Mouse (Mus musculus): ENCODE measurements around the gene Pilrb2. TPM values are rescaled to one million over a fixed set of nuclear protein-coding genes. Genes with fewer than 3 reads are reported as not detected.
A peak's percentile ranks its signal among the peaks of the same experiment; 100 is the strongest.
"Not testable (repeated sequence)": the region's sequence is repeated elsewhere in the genome, so short reads cannot be mapped to it uniquely, and the experiment has no call there.

The Pilrb2 gene
- polyA plus RNA-seq, 1 experiment from 2014 or later = 1.1 TPM

- not testable (repeated sequence) for H3K4me2 ChIP-seq (ENCODE audit: low read depth, low read length); H3K9ac ChIP-seq (ENCODE audit: low read length); H3K4me3 ChIP-seq (ENCODE audit: low read length); H3K4me1 ChIP-seq (replicated peaks; ENCODE audit: control insufficient read depth, insufficient read depth, low read length); H3K27ac ChIP-seq (ENCODE audit: low read length); H3K27me3 ChIP-seq (ENCODE audit: control insufficient read depth, insufficient read depth, low read depth, low read length); H3K9me3 ChIP-seq (ENCODE audit: control insufficient read depth, low read length); H3K36me3 ChIP-seq (ENCODE audit: control insufficient read depth, insufficient read depth, low read length); ATAC-seq (ENCODE audit: low read depth)
Measured at GRCm38 (mm10) chr5:137837110-137837509, 34.5 kb downstream of the Pilrb2 start.

GRCm38 (mm10) chr5:137836611-137837010, 35.0 kb downstream of the Pilrb2 start:
- Histone ChIP-seq H3K9me3 (ENCODE audit: control insufficient read depth, low read length) (no peaks in the 10 kb centered on the region), H3K36me3 (ENCODE audit: control insufficient read depth, insufficient read depth, low read length) (no peaks in the 10 kb centered on the region), H3K27ac (ENCODE audit: low read length) (no peak overlapping the region), H3K4me3 (ENCODE audit: low read length) (no peak overlapping the region), H3K4me1 (replicated peaks; ENCODE audit: control insufficient read depth, insufficient read depth, low read length) (no peaks in the 10 kb centered on the region), H3K4me2 (ENCODE audit: low read depth, low read length) (no peak overlapping the region), H3K27me3 (ENCODE audit: control insufficient read depth, insufficient read depth, low read depth, low read length) (no peaks in the 10 kb centered on the region), H3K9ac (ENCODE audit: low read length) (no peak overlapping the region)
- no peak for ATAC-seq (ENCODE audit: low read depth)

GRCm38 (mm10) chr5:137835966-137836520, 35.6 kb downstream of the Pilrb2 start, which contains the start of gene Pilra:
TSS of gene Pilra (minus strand) at chr5:137836281.
- WGBS = 65% methylated on average over 2 of the region's 2 CpGs
- not testable (repeated sequence) for H3K9me3 ChIP-seq (ENCODE audit: control insufficient read depth, low read length); H3K9ac ChIP-seq (ENCODE audit: low read length); ATAC-seq (ENCODE audit: low read depth); H3K4me3 ChIP-seq (ENCODE audit: low read length); H3K27me3 ChIP-seq (ENCODE audit: control insufficient read depth, insufficient read depth, low read depth, low read length); H3K4me2 ChIP-seq (ENCODE audit: low read depth, low read length); H3K27ac ChIP-seq (ENCODE audit: low read length); H3K4me1 ChIP-seq (replicated peaks; ENCODE audit: control insufficient read depth, insufficient read depth, low read length); H3K36me3 ChIP-seq (ENCODE audit: control insufficient read depth, insufficient read depth, low read length)

- H3K4me3 ChIP-seq (ENCODE audit: low read length) = no peak overlapping the region
- H3K9ac ChIP-seq (ENCODE audit: low read length) = no peak overlapping the region
- H3K4me2 ChIP-seq (ENCODE audit: low read depth, low read length) = no peak overlapping the region
- WGBS = 50% methylated on average over 4 of the region's 4 CpGs
- no peaks in the 10 kb centered on the region for H3K27me3 ChIP-seq (ENCODE audit: control insufficient read depth, insufficient read depth, low read depth, low read length)
- H3K9me3 ChIP-seq (ENCODE audit: control insufficient read depth, low read length) = no peaks in the 10 kb centered on the region
- no peaks in the 10 kb centered on the region; the same call in 1 of the 2 replicates for H3K4me1 ChIP-seq (replicated peaks; ENCODE audit: control insufficient read depth, insufficient read depth, low read length)
- peak; percentile 57 for ATAC-seq (ENCODE audit: low read depth)
- H3K36me3 ChIP-seq (ENCODE audit: control insufficient read depth, insufficient read depth, low read length) = no peaks in the 10 kb centered on the region
- no peak overlapping the region; the same call in 1 of the 2 replicates for H3K27ac ChIP-seq (ENCODE audit: low read length)
Measured at GRCm38 (mm10) chr5:137833500-137833899, 38.1 kb downstream of the Pilrb2 start.

GRCm38 (mm10) chr5:137831506-137831905, 40.1 kb downstream of the Pilrb2 start:
- no peaks in the 10 kb centered on the region for H3K27me3 ChIP-seq (ENCODE audit: control insufficient read depth, insufficient read depth, low read depth, low read length)
- H3K4me3 ChIP-seq (ENCODE audit: low read length) = no peak overlapping the region
- H3K36me3 ChIP-seq (ENCODE audit: control insufficient read depth, insufficient read depth, low read length) = no peaks in the 10 kb centered on the region
- no peaks in the 10 kb centered on the region; the same call in 1 of the 2 replicates for H3K4me1 ChIP-seq (replicated peaks; ENCODE audit: control insufficient read depth, insufficient read depth, low read length)
- no peak overlapping the region for H3K27ac ChIP-seq (ENCODE audit: low read length)
- no peak for ATAC-seq (ENCODE audit: low read depth)
- H3K9me3 ChIP-seq (ENCODE audit: control insufficient read depth, low read length) = no peaks in the 10 kb centered on the region
- 61% methylated on average over 6 of the region's 6 CpGs for WGBS
- no peak overlapping the region for H3K4me2 ChIP-seq (ENCODE audit: low read depth, low read length)
- no peak overlapping the region for H3K9ac ChIP-seq (ENCODE audit: low read length)

GRCm38 (mm10) chr5:137831106-137831505, 40.5 kb downstream of the Pilrb2 start:
- Histone ChIP-seq H3K9me3 (ENCODE audit: control insufficient read depth, low read length) (no peaks in the 10 kb centered on the region), H3K4me1 (replicated peaks; ENCODE audit: control insufficient read depth, insufficient read depth, low read length) (no peaks in the 10 kb centered on the region; the same call in 1 of the 2 replicates), H3K4me3 (ENCODE audit: low read length) (no peak overlapping the region), H3K9ac (ENCODE audit: low read length) (no peak overlapping the region), H3K27ac (ENCODE audit: low read length) (no peak overlapping the region), H3K27me3 (ENCODE audit: control insufficient read depth, insufficient read depth, low read depth, low read length) (no peaks in the 10 kb centered on the region), H3K36me3 (ENCODE audit: control insufficient read depth, insufficient read depth, low read length) (no peaks in the 10 kb centered on the region), H3K4me2 (ENCODE audit: low read depth, low read length) (no peak overlapping the region)
- 74% methylated on average over 4 of the region's 4 CpGs for WGBS
- ATAC-seq (ENCODE audit: low read depth) = no peak

GRCm38 (mm10) chr5:137830238-137830637, 41.4 kb downstream of the Pilrb2 start:
- H3K27ac ChIP-seq (ENCODE audit: low read length) = peak overlapping the region; percentile 25; the same call in 1 of the 2 replicates
- no peaks in the 10 kb centered on the region for H3K27me3 ChIP-seq (ENCODE audit: control insufficient read depth, insufficient read depth, low read depth, low read length)
- H3K4me1 ChIP-seq (replicated peaks; ENCODE audit: control insufficient read depth, insufficient read depth, low read length) = no peaks in the 10 kb centered on the region; the same call in 1 of the 2 replicates
- no peak overlapping the region for H3K9ac ChIP-seq (ENCODE audit: low read length)
- H3K9me3 ChIP-seq (ENCODE audit: control insufficient read depth, low read length) = no peaks in the 10 kb centered on the region
- 60% methylated on average over 7 of the region's 7 CpGs for WGBS
- H3K4me3 ChIP-seq (ENCODE audit: low read length) = no peak overlapping the region
- no peaks in the 10 kb centered on the region for H3K36me3 ChIP-seq (ENCODE audit: control insufficient read depth, insufficient read depth, low read length)
- no peak for ATAC-seq (ENCODE audit: low read depth)
- no peak overlapping the region for H3K4me2 ChIP-seq (ENCODE audit: low read depth, low read length)

GRCm38 (mm10) chr5:137828694-137829093, 42.9 kb downstream of the Pilrb2 start:
- no peak overlapping the region for H3K9ac ChIP-seq (ENCODE audit: low read length)
- H3K9me3 ChIP-seq (ENCODE audit: control insufficient read depth, low read length) = no peaks in the 10 kb centered on the region
- 79% methylated on average over 6 of the region's 6 CpGs for WGBS
- no peak overlapping the region for H3K27ac ChIP-seq (ENCODE audit: low read length)
- H3K4me1 ChIP-seq (replicated peaks; ENCODE audit: control insufficient read depth, insufficient read depth, low read length) = no peaks in the 10 kb centered on the region; the same call in 1 of the 2 replicates
- H3K36me3 ChIP-seq (ENCODE audit: control insufficient read depth, insufficient read depth, low read length) = no peaks in the 10 kb centered on the region
- H3K4me2 ChIP-seq (ENCODE audit: low read depth, low read length) = no peak overlapping the region
- no peaks in the 10 kb centered on the region for H3K27me3 ChIP-seq (ENCODE audit: control insufficient read depth, insufficient read depth, low read depth, low read length)
- no peak overlapping the region for H3K4me3 ChIP-seq (ENCODE audit: low read length)
- no peak for ATAC-seq (ENCODE audit: low read depth)

GRCm38 (mm10) chr5:137826421-137826820, 45.2 kb downstream of the Pilrb2 start:
- H3K9me3 ChIP-seq (ENCODE audit: control insufficient read depth, low read length) = no peaks in the 10 kb centered on the region
- H3K27me3 ChIP-seq (ENCODE audit: control insufficient read depth, insufficient read depth, low read depth, low read length) = no peaks in the 10 kb centered on the region
- no peaks in the 10 kb centered on the region; the same call in 1 of the 2 replicates for H3K4me1 ChIP-seq (replicated peaks; ENCODE audit: control insufficient read depth, insufficient read depth, low read length)
- H3K4me3 ChIP-seq (ENCODE audit: low read length) = no peak overlapping the region
- 33% methylated on average over 7 of the region's 7 CpGs for WGBS
- H3K27ac ChIP-seq (ENCODE audit: low read length) = no peak overlapping the region
- no peak overlapping the region for H3K9ac ChIP-seq (ENCODE audit: low read length)
- no peak overlapping the region for H3K4me2 ChIP-seq (ENCODE audit: low read depth, low read length)
- no peaks in the 10 kb centered on the region for H3K36me3 ChIP-seq (ENCODE audit: control insufficient read depth, insufficient read depth, low read length)
- ATAC-seq (ENCODE audit: low read depth) = no peak

- no peaks in the 10 kb centered on the region for H3K9me3 ChIP-seq (ENCODE audit: control insufficient read depth, low read length)
- no peak overlapping the region for H3K4me3 ChIP-seq (ENCODE audit: low read length)
- no peak overlapping the region for H3K27ac ChIP-seq (ENCODE audit: low read length)
- H3K9ac ChIP-seq (ENCODE audit: low read length) = no peak overlapping the region
- H3K27me3 ChIP-seq (ENCODE audit: control insufficient read depth, insufficient read depth, low read depth, low read length) = no peaks in the 10 kb centered on the region
- H3K4me2 ChIP-seq (ENCODE audit: low read depth, low read length) = no peak overlapping the region
- H3K4me1 ChIP-seq (replicated peaks; ENCODE audit: control insufficient read depth, insufficient read depth, low read length) = no peaks in the 10 kb centered on the region; the same call in 1 of the 2 replicates
- 71% methylated on average over 2 of the region's 2 CpGs for WGBS
- no peaks in the 10 kb centered on the region for H3K36me3 ChIP-seq (ENCODE audit: control insufficient read depth, insufficient read depth, low read length)
- no peak for ATAC-seq (ENCODE audit: low read depth)
Measured at GRCm38 (mm10) chr5:137825971-137826370, 45.6 kb downstream of the Pilrb2 start.

Measured in lung, embryonic 16.5 days (tissue).